Mouse (Mus musculus) heart, embryonic 11.5 days (tissue): ENCODE data around the gene Atad3a. TPM values are rescaled to one million over a fixed set of nuclear protein-coding genes. Genes with fewer than 3 reads are reported as not detected.
"Not testable (repeated sequence)": the region's sequence is repeated elsewhere in the genome, so short reads cannot be mapped to it uniquely, and the experiment has no call there.

ENCODE experiments used
- ATAC-seq: fragments of 200-750 bp; cut with Nextera tagmentation; replicated peaks from 2 replicates; pipeline ENCODE4 v1.8.0; 2017; ENCODE audit warnings: moderate library complexity; ENCODE audit not compliant: insufficient number of reproducible peaks, low FRiP score, low TSS enrichment
- H3K27ac ChIP-seq: fragments of 300-500 bp; sonication (generic); 2 replicates; pipeline ENCODE4 v1.5.1; 2014; ENCODE audit warnings: mild to moderate bottlenecking, low read depth, low read length
- H3K27me3 ChIP-seq: fragments of 300-500 bp; sonication (generic); 2 replicates; pipeline ENCODE4 v1.6.1; 2014; ENCODE audit warnings: mild to moderate bottlenecking, low read length, mixed read lengths; ENCODE audit not compliant: control insufficient read depth, insufficient read depth
- H3K36me3 ChIP-seq: fragments of 300-500 bp; sonication (generic); 2 replicates; pipeline ENCODE4 v1.6.1; 2014; ENCODE audit warnings: mild to moderate bottlenecking, low read length, moderate library complexity, mixed read lengths; ENCODE audit not compliant: control insufficient read depth, insufficient read depth
- H3K4me1 ChIP-seq: fragments of 300-500 bp; sonication (generic); 2 replicates; pipeline ENCODE4 v1.6.1; 2014; ENCODE audit warnings: low read length; ENCODE audit not compliant: control insufficient read depth, insufficient read depth
- H3K4me2 ChIP-seq: fragments of 300-500 bp; sonication (generic); 2 replicates; pipeline ENCODE4 v1.6.1; 2014; ENCODE audit warnings: mild to moderate bottlenecking, moderate library complexity
- H3K4me3 ChIP-seq: fragments of 300-500 bp; sonication (generic); 2 replicates; pipeline ENCODE4 v1.5.1; 2014; ENCODE audit warnings: low read depth, low read length
- H3K9ac ChIP-seq: fragments of 300-500 bp; sonication (generic); 2 replicates; pipeline ENCODE4 v1.6.1; 2014; ENCODE audit warnings: mild to moderate bottlenecking, low read depth, low read length, moderate library complexity
- H3K9me3 ChIP-seq: fragments of 300-500 bp; sonication (generic); replicated peaks from 2 replicates; pipeline ENCODE4 v1.6.1; 2016; ENCODE audit warnings: low read length; ENCODE audit not compliant: control insufficient read depth
- WGBS: fragments of 180-500 bp; shearing (Covaris S2); extraction: QIAGEN DNeasy Blood & Tissue Kit; methylation state at CpG from one replicate; pipeline ENCODE4 v1.1.7; 2014; ENCODE audit not compliant: insufficient replicate concordance; 5-methylcytosine and 5-hydroxymethylcytosine counted together
- polyA plus RNA-seq: library from polyadenylated mRNA; unstranded; fragments of >200 nt; fragmentation: Nextera tagmentation; extraction: Ambion mirVana; gene quantifications from 2 replicates; pipeline ENCODE4 v1.2.1, GENCODE M21; 2014

The Atad3a gene
- polyA plus RNA-seq, 1 experiment from 2014 or later: 84.2 TPM

- Histone ChIP-seq H3K4me1 (no peaks in the 10 kb centered on the region), H3K36me3 (peaks cover 57% of the 10 kb centered on the region), H3K27ac (no peak overlapping the region), H3K4me3 (no peak overlapping the region), H3K9ac (no peak overlapping the region), H3K9me3 (no peaks in the 10 kb centered on the region), H3K27me3 (no peaks in the 10 kb centered on the region), H3K4me2 (no peak overlapping the region)
- WGBS: 87% methylated on average over 17 of the region's 17 CpGs
- ATAC-seq: no peak
These were observed 14.1 kb downstream of the Atad3a start for GRCm38 (mm10) chr4:155746575-155747490.

- WGBS: 82% methylated on average over 8 of the region's 8 CpGs
- Histone ChIP-seq H3K27me3 (no peaks in the 10 kb centered on the region), H3K4me3 (no peak overlapping the region), H3K9ac (no peak overlapping the region), H3K27ac (no peak overlapping the region), H3K36me3 (peaks cover 56% of the 10 kb centered on the region), H3K4me2 (no peak overlapping the region), H3K4me1 (no peaks in the 10 kb centered on the region), H3K9me3 (no peaks in the 10 kb centered on the region)
- ATAC-seq: no peak
These were observed 14.8 kb downstream of the Atad3a start for GRCm38 (mm10) chr4:155746036-155746548.

GRCm38 (mm10) chr4:155745136-155745535 lies 15.8 kb downstream of the Atad3a start:
- Histone ChIP-seq H3K4me3 (no peak overlapping the region), H3K9me3 (no peaks in the 10 kb centered on the region), H3K27me3 (no peaks in the 10 kb centered on the region), H3K9ac (no peak overlapping the region), H3K27ac (no peak overlapping the region), H3K4me2 (no peak overlapping the region), H3K4me1 (no peaks in the 10 kb centered on the region), H3K36me3 (peaks cover 55% of the 10 kb centered on the region)
- WGBS: 87% methylated on average over 5 of the region's 5 CpGs
- ATAC-seq: no peak

DNA sequence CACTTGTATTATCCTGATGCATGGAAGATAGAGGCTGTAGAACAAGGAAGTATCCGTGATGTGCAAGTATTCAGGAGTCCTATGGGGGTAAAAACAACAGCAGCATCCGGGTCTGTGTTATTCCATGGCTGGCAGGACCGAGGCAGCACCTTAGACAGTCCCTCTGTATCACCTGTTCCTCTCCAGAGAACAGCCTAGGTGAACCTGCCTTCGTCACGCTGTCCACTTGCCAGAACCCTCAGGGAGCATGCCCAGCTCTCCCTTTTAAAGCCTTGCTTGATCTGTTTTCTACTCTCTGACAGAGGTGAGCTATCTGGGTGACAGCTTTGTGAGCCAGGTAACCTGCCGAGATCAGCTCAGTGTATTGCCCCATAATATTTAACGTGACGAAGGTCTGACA lies 16.4 kb downstream of the Atad3a start:
- Histone ChIP-seq H3K27me3 (no peaks in the 10 kb centered on the region), H3K4me2 (no peak overlapping the region), H3K4me1 (no peaks in the 10 kb centered on the region), H3K9ac (no peak overlapping the region), H3K27ac (no peak overlapping the region), H3K9me3 (no peaks in the 10 kb centered on the region), H3K4me3 (no peak overlapping the region), H3K36me3 (peaks cover 52% of the 10 kb centered on the region)
- ATAC-seq: no peak
- 88% methylated on average over 8 of the region's 8 CpGs for WGBS

DNA sequence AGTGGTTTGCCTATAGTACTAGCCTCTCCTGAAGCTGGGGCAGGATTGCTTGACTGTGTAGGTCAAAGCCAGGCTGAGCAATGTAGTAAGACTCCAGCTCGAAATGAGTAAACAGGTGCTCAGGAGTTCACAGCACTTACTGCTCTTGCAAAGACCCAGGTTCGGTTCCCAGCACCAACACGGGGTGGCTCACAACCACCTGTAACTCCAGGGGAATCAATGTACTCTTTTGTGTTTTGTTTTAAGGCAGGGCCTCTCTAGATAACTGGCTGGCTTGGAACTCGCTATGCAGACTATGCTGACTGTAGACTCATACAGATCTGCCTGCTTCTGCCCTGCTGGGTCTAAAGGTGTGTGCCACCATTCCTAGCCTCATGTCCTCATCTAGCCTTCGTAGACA lies 18.2 kb downstream of the Atad3a start:
- Histone ChIP-seq H3K36me3 (peaks cover 39% of the 10 kb centered on the region), H3K27ac (no peak overlapping the region)
- no peak for ATAC-seq

DNA sequence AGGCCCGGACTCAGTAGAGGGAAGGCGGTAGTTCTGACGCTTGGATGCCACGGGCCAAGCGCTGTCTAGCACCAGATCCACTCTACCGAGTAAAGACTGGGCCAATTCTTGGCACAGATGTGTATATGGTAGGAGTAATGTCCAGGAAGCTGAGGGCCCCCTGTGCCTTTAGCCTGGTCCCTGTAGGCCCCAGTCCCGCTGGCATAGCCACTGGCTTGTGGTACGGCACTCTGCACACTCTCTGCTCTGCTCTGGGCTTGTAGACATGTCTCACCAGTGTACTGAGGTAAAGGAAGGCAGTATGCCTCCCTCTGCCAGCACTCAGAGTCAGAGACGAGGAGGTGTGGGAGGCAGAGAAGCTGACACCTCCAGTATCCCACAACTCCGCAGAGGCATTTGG lies 20.2 kb downstream of the Atad3a start:
- not testable (repeated sequence) for H3K9ac ChIP-seq, H3K27me3 ChIP-seq, H3K9me3 ChIP-seq, ATAC-seq, H3K4me3 ChIP-seq, H3K4me2 ChIP-seq, H3K4me1 ChIP-seq, H3K27ac ChIP-seq
- WGBS: 85% methylated on average over 10 of the region's 10 CpGs
- peaks cover 29% of the 10 kb centered on the region for H3K36me3 ChIP-seq

More for the DNA sequence above, 18.2 kb downstream of the Atad3a start:
- 92% methylated on average over 5 of the region's 5 CpGs for WGBS
- Histone ChIP-seq H3K4me3 (no peak overlapping the region), H3K9me3 (no peaks in the 10 kb centered on the region), H3K4me2 (no peak overlapping the region), H3K27me3 (no peaks in the 10 kb centered on the region), H3K9ac (no peak overlapping the region), H3K4me1 (no peaks in the 10 kb centered on the region)

DNA sequence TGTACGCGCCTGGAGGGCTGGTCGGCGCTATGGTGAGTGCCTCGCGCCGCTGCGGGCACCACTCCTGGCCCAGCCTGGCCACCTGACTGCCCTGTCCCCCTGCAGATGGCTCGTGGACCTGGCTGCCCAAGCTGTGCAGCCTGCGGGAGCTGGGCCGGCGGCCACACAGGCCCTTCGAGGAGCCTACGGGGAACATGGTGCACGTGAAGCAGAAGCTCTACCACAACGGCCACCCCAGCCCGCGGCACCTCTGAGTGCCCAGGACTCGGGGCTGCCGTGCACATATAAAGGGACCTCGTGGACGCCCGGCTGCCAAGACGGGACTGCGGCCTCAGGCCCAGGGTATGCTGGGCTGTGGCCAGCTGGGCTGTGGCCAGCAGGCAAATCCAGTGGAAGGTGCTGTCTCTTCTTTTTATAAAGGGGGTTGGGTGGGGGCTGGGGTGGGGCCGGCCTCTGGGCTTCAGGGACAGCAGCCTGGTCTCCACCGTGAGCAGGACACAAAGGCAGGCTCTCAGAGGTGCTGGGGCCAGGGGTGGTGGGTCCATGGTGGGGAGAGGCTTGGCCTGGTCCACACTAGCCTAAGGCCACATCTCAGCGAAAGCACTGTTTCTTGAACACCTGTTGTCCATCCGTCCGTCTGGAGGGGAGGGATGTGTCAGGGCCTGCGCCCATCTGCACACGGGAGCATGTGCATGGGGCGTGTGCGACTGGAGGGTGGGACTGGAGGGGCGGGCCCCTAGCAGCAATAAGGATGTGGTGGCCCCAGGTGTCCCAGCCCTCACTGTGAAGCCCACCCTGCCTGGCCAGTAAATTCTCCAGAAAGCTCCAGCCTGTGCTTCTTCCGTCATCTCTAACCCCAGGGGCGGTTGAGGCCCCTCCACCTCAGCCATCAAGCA lies 20.9 kb downstream of the Atad3a start:
- no peak overlapping the region for H3K4me2 ChIP-seq
- no peak overlapping the region for H3K27ac ChIP-seq
- peaks cover 25% of the 10 kb centered on the region for H3K36me3 ChIP-seq
- no peak for ATAC-seq
- no peak overlapping the region for H3K9ac ChIP-seq
- H3K4me1 ChIP-seq: peaks cover 10% of the 10 kb centered on the region
- H3K4me3 ChIP-seq: no peak overlapping the region
- WGBS: 81% methylated on average over 37 of the region's 37 CpGs
- no peaks in the 10 kb centered on the region for H3K9me3 ChIP-seq
- H3K27me3 ChIP-seq: no peaks in the 10 kb centered on the region

- H3K9ac ChIP-seq: no peak overlapping the region
- H3K27ac ChIP-seq: no peak overlapping the region
- H3K4me2 ChIP-seq: no peak overlapping the region
- H3K36me3 ChIP-seq: peaks cover 25% of the 10 kb centered on the region
- no peak overlapping the region for H3K4me3 ChIP-seq
- no peaks in the 10 kb centered on the region for H3K27me3 ChIP-seq
- WGBS: 72% methylated on average over 6 of the region's 6 CpGs
- H3K9me3 ChIP-seq: no peaks in the 10 kb centered on the region
- H3K4me1 ChIP-seq: peaks cover 10% of the 10 kb centered on the region
- no peak for ATAC-seq
These were observed 21.7 kb downstream of the Atad3a start for GRCm38 (mm10) chr4:155739152-155739551.
